Mouse (Mus musculus) erythroblast, embryonic 14.5 days (primary cell): Measurements from ENCODE around the gene Hk2. TPM values are rescaled to one million over a fixed set of nuclear protein-coding genes. Genes with fewer than 3 reads are reported as not detected.
A peak's percentile ranks its signal among the peaks of the same experiment; 100 is the strongest.

Experiments used
- H3K27me3 ChIP-seq: 2 replicates; pipeline ENCODE4 v1.6.1; 2012; ENCODE audit warnings: inconsistent platforms; ENCODE audit not compliant: control insufficient read depth
- H3K36me3 ChIP-seq: 2 replicates; pipeline ENCODE4 v1.6.1; 2012; ENCODE audit warnings: mild to moderate bottlenecking, inconsistent platforms; ENCODE audit not compliant: control insufficient read depth
- H3K4me1 ChIP-seq: 2 replicates; pipeline ENCODE4 v1.6.1; 2012; ENCODE audit warnings: inconsistent platforms; ENCODE audit not compliant: control insufficient read depth
- H3K4me3 ChIP-seq: replicated peaks from 2 replicates; pipeline ENCODE3; 2012; ENCODE audit warnings: moderate library complexity, mild to moderate bottlenecking, inconsistent platforms
- H3K9me3 ChIP-seq: 2 replicates; pipeline ENCODE4 v1.6.1; 2012; ENCODE audit warnings: low read length, inconsistent platforms, mixed read lengths; ENCODE audit not compliant: control insufficient read depth
- GATA1 ChIP-seq: IDR thresholded peaks from 2 replicates; pipeline ENCODE4 v1.6.1; 2012; ENCODE audit warnings: low read length, inconsistent platforms, mixed read lengths
- TAL1 ChIP-seq: IDR thresholded peaks from 3 replicates; pipeline ENCODE4 v1.6.1; 2012; ENCODE audit warnings: low read length, inconsistent platforms, mixed read lengths
- polyA plus RNA-seq: library from polyadenylated mRNA; stranded (reverse); fragments of >175 nt; gene quantifications from 2 replicates; pipeline ENCODE4 v1.2.3, GENCODE M21; 2012

Hk2 gene
- polyA plus RNA-seq, 1 experiment, result 0.03 TPM

- no peaks in the 10 kb centered on the region for H3K9me3 ChIP-seq
- no peak for TF ChIP-seq GATA1
- TF ChIP-seq TAL1, result no peak
- no peaks in the 10 kb centered on the region for H3K27me3 ChIP-seq
- no peak overlapping the region for H3K4me3 ChIP-seq
- no peaks in the 10 kb centered on the region for H3K4me1 ChIP-seq
- H3K36me3 ChIP-seq, result no peaks in the 10 kb centered on the region
Measured at GRCm38 (mm10) chr6:82798202-82798737, 24.0 kb upstream of the Hk2 start.

- H3K4me3 ChIP-seq, result no peak overlapping the region
- no peaks in the 10 kb centered on the region for H3K27me3 ChIP-seq
- no peaks in the 10 kb centered on the region for H3K9me3 ChIP-seq
- H3K36me3 ChIP-seq, result no peaks in the 10 kb centered on the region
- TF ChIP-seq GATA1 (no peak), TAL1 (no peak)
- no peaks in the 10 kb centered on the region for H3K4me1 ChIP-seq
Measured at GRCm38 (mm10) chr6:82797300-82797839, 23.1 kb upstream of the Hk2 start.

GRCm38 (mm10) chr6:82790864-82791263 lies 16.6 kb upstream of the Hk2 start:
- H3K4me3 ChIP-seq, result no peak overlapping the region
- TF ChIP-seq TAL1 (no peak), GATA1 (no peak)
- H3K27me3 ChIP-seq, result no peaks in the 10 kb centered on the region
- H3K9me3 ChIP-seq, result no peaks in the 10 kb centered on the region
- H3K4me1 ChIP-seq, result no peaks in the 10 kb centered on the region
- H3K36me3 ChIP-seq, result no peaks in the 10 kb centered on the region

DNA sequence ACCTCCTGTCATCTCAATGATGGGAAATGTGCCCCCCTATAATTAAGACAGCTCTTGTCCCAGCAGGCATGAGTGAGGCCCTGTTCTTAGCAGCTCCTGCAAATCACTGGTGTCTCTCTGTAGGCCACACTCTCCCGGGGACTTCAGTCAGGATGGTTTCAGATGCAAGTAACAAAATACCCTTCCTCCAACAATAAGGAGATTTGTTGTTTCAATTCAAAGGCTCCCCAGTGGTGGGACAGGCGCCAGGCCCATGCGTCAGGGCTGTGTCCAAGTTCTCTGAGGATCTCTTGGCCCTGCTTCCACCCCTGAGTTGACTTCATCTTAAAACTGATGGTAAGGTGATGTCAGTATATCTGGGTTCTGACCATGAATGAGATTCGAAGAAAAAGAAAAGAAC lies 9.7 kb upstream of the Hk2 start:
- H3K9me3 ChIP-seq, result no peaks in the 10 kb centered on the region
- H3K27me3 ChIP-seq, result peaks cover 5% of the 10 kb centered on the region; the same call in 1 of the 2 replicates
- no peaks in the 10 kb centered on the region for H3K36me3 ChIP-seq
- H3K4me3 ChIP-seq, result no peak overlapping the region
- H3K4me1 ChIP-seq, result no peaks in the 10 kb centered on the region
- TF ChIP-seq GATA1 (no peak), TAL1 (no peak)

- Histone ChIP-seq H3K4me1 (no peaks in the 10 kb centered on the region; the same call in 1 of the 2 replicates), H3K27me3 (peaks cover 8% of the 10 kb centered on the region; the same call in 1 of the 2 replicates), H3K36me3 (no peaks in the 10 kb centered on the region), H3K9me3 (no peaks in the 10 kb centered on the region), H3K4me3 (no peak overlapping the region)
- TF ChIP-seq GATA1, result no peak
- no peak for TF ChIP-seq TAL1
Measured at GRCm38 (mm10) chr6:82780802-82781393, 6.6 kb upstream of the Hk2 start.

DNA sequence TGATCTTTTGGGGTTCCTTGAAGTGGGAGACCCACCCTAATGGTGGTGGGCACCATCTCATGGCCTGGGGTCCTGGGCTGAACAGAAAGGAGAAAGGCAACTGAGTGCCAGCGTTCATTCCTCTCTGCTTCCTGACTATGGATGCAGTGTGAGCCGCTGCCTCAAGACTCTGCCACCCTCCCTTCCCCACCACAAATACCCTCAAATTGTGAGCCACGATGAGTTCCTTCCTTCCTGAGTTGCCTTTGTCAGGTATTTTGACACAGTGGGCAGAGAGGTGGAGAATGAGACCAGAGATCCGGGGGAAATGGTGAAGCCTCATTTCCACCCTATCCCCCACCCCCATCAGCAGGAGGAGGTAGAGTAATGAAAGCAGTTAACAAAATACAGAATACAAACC lies 6.1 kb upstream of the Hk2 start:
- H3K4me3 ChIP-seq, result no peak overlapping the region
- no peaks in the 10 kb centered on the region for H3K9me3 ChIP-seq
- H3K4me1 ChIP-seq, result no peaks in the 10 kb centered on the region; the same call in 1 of the 2 replicates
- peaks cover 13% of the 10 kb centered on the region for H3K27me3 ChIP-seq
- TF ChIP-seq GATA1 (no peak), TAL1 (no peak)
- no peaks in the 10 kb centered on the region for H3K36me3 ChIP-seq

DNA sequence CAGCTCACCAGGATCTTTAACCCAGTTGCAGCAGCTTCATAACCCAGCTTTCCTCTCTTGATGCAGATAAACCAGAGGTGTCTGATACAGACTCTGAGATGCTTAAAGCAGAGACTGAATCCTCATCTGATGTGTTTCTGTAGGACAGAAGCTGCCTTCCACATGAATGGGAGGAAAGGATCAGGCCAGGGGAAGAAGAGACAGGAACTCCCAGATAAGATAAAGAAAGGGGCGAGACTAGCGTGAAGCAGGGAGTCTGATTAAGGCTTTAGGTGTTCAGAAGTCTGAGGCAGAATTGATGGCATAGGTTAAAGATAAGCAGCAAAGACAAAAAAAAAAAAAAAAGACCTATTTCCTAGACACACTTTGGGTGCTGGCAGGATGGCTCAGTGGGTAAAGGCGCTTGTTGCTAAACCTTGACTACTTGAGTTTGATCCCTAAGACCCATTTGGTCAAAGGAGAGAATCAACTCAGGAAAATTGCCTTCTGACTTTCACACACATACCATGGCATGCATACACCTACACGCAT lies 2.9 kb upstream of the Hk2 start:
- Histone ChIP-seq H3K36me3 (no peaks in the 10 kb centered on the region), H3K4me3 (no peak overlapping the region), H3K27me3 (peaks cover 40% of the 10 kb centered on the region), H3K4me1 (peaks cover 30% of the 10 kb centered on the region), H3K9me3 (no peaks in the 10 kb centered on the region)
- no peak for TF ChIP-seq GATA1
- no peak for TF ChIP-seq TAL1

GRCm38 (mm10) chr6:82775386-82775785 lies 1.1 kb upstream of the Hk2 start:
- peaks cover 36% of the 10 kb centered on the region for H3K4me1 ChIP-seq
- H3K9me3 ChIP-seq, result no peaks in the 10 kb centered on the region
- no peak overlapping the region for H3K4me3 ChIP-seq
- no peaks in the 10 kb centered on the region for H3K36me3 ChIP-seq
- peaks cover 43% of the 10 kb centered on the region for H3K27me3 ChIP-seq
- TF ChIP-seq TAL1 (no peak), GATA1 (no peak)

DNA sequence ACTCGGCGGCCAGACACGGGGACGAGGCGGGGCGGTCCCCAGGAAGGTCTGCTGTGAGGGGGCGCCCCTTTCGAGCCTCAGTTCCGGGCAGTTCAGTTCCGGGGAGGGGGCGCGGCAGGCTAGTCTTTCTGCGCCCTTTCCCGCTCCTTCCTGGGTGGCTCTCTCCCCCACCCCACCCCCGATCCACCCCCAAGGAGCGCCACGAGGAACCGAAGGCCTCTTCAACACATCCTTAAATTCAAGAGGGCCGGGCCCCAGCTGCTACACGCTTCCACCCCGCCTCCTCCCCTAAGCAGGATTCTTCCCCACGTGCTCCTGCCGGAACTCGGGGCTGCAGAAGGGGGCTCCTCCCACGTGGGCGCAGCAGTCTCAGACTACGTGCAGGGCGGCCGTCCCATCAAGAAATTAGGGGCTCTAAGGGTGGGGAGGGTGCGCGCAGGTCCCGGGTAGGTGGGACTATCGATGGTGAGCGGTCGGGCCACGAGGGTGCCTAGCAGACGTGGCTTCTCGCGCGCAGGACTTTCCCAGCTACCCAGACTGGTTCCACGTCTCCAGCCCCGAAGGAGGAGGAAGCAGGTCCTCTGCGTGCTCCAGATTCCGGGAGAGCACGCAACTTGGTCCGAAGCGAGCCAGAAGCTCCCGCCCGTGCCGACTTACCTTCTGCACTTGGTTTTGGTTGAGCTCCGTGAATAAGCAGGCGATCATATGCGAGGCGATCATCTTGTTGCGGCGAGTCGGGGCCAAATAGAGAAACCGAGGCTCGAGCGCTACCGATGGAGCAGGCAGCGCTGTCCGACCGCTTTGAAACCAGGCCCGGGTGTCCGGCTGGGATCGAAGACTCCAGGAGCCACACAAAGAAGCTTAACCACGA lies 758 bp downstream of the Hk2 start:
- H3K4me3 ChIP-seq, result peak overlapping the region; percentile 63
- peaks cover 36% of the 10 kb centered on the region for H3K27me3 ChIP-seq
- no peaks in the 10 kb centered on the region for H3K36me3 ChIP-seq
- H3K4me1 ChIP-seq, result peaks cover 36% of the 10 kb centered on the region
- no peak for TF ChIP-seq TAL1
- no peak for TF ChIP-seq GATA1
- no peaks in the 10 kb centered on the region for H3K9me3 ChIP-seq
